Mouse (Mus musculus): ENCODE measurements around the gene Uqcr10. TPM values are rescaled to one million over a fixed set of nuclear protein-coding genes. Genes with fewer than 3 reads are reported as not detected.
A peak's percentile ranks its signal among the peaks of the same experiment; 100 is the strongest.

The Uqcr10 gene
- polyA plus RNA-seq, 1 experiment from 2014 or later, result 628 TPM

- Histone ChIP-seq H3K4me2 (no peak overlapping the region), H3K4me3 (no peak overlapping the region), H3K9me3 (no peaks in the 10 kb centered on the region), H3K36me3 (peaks cover 34% of the 10 kb centered on the region), H3K27me3 (no peaks in the 10 kb centered on the region), H3K9ac (no peak overlapping the region), H3K4me1 (replicated peaks) (no peaks in the 10 kb centered on the region), H3K27ac (replicated peaks) (no peak overlapping the region)
- no peak for ATAC-seq (ENCODE audit: low read depth)
- WGBS, result 89% methylated on average over 5 of the region's 5 CpGs
These were observed 18.6 kb downstream of the Uqcr10 start for GRCm38 (mm10) chr11:4685510-4685909.

GRCm38 (mm10) chr11:4685071-4685470, 19.1 kb downstream of the Uqcr10 start:
- ATAC-seq (ENCODE audit: low read depth), result no peak
- H3K27ac ChIP-seq (replicated peaks), result no peak overlapping the region

DNA sequence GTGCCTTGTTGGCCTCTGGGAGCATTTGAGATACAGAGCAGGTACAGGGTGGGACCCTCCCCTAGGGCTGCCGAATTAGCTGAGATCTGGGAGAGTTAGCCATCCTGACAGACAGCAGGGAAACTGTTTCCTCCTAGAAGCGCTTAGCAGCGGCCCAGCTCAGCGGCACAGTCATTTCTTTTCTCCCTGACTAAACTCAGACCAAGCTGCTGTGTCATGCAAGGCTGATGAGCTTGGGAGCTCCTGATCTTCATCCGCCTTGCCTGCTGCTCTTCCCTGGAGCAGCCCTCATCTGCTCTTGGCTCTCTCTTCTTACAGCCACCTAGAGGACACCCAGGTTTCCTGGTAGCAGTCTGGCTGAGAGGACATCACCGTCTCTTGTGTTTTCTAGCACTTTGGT, 20.0 kb downstream of the Uqcr10 start:
- ATAC-seq (ENCODE audit: low read depth), result no peak
- peaks cover 41% of the 10 kb centered on the region for H3K36me3 ChIP-seq

More at GRCm38 (mm10) chr11:4685071-4685470, 19.1 kb downstream of the Uqcr10 start:
- WGBS, result 70% methylated on average over 4 of the region's 4 CpGs
- no peak overlapping the region for H3K4me2 ChIP-seq
- H3K9ac ChIP-seq, result no peak overlapping the region
- H3K4me3 ChIP-seq, result no peak overlapping the region
- no peaks in the 10 kb centered on the region for H3K9me3 ChIP-seq
- H3K36me3 ChIP-seq, result peaks cover 38% of the 10 kb centered on the region
- peaks cover 2% of the 10 kb centered on the region; the same call in 1 of the 2 replicates for H3K4me1 ChIP-seq (replicated peaks)
- H3K27me3 ChIP-seq, result no peaks in the 10 kb centered on the region

GRCm38 (mm10) chr11:4683516-4683915, 20.6 kb downstream of the Uqcr10 start:
- H3K4me3 ChIP-seq, result no peak overlapping the region

More for the DNA sequence above, 20.0 kb downstream of the Uqcr10 start:
- H3K27ac ChIP-seq (replicated peaks), result no peak overlapping the region
- no peaks in the 10 kb centered on the region for H3K9me3 ChIP-seq
- H3K9ac ChIP-seq, result no peak overlapping the region
- H3K27me3 ChIP-seq, result no peaks in the 10 kb centered on the region
- H3K4me3 ChIP-seq, result no peak overlapping the region
- no peak overlapping the region for H3K4me2 ChIP-seq
- peaks cover 5% of the 10 kb centered on the region; the same call in 1 of the 2 replicates for H3K4me1 ChIP-seq (replicated peaks)
- 66% methylated on average over 6 of the region's 6 CpGs for WGBS

GRCm38 (mm10) chr11:4680126-4680525, 24.0 kb downstream of the Uqcr10 start:
- H3K36me3 ChIP-seq, result peaks cover 59% of the 10 kb centered on the region
- peaks cover 5% of the 10 kb centered on the region; the same call in 1 of the 2 replicates for H3K4me1 ChIP-seq (replicated peaks)
- H3K27me3 ChIP-seq, result no peaks in the 10 kb centered on the region
- no peak for ATAC-seq (ENCODE audit: low read depth)
- H3K4me3 ChIP-seq, result no peak overlapping the region
- no peak overlapping the region for H3K27ac ChIP-seq (replicated peaks)
- H3K4me2 ChIP-seq, result no peak overlapping the region
- H3K9me3 ChIP-seq, result no peaks in the 10 kb centered on the region
- 28% methylated on average over 3 of the region's 3 CpGs for WGBS
- no peak overlapping the region for H3K9ac ChIP-seq

More at GRCm38 (mm10) chr11:4683516-4683915, 20.6 kb downstream of the Uqcr10 start:
- no peaks in the 10 kb centered on the region for H3K27me3 ChIP-seq
- H3K4me2 ChIP-seq, result no peak overlapping the region
- peaks cover 5% of the 10 kb centered on the region; the same call in 1 of the 2 replicates for H3K4me1 ChIP-seq (replicated peaks)
- H3K9me3 ChIP-seq, result no peaks in the 10 kb centered on the region
- H3K9ac ChIP-seq, result no peak overlapping the region
- no peak for ATAC-seq (ENCODE audit: low read depth)
- peaks cover 44% of the 10 kb centered on the region for H3K36me3 ChIP-seq
- 90% methylated on average over 6 of the region's 6 CpGs for WGBS
- H3K27ac ChIP-seq (replicated peaks), result no peak overlapping the region

GRCm38 (mm10) chr11:4679441-4679832, 24.7 kb downstream of the Uqcr10 start:
- Histone ChIP-seq H3K9ac (no peak overlapping the region), H3K27ac (replicated peaks) (0 out of 2 replicates have a peak overlapping the region, but pooled peaks have one; percentile 33), H3K4me2 (no peak overlapping the region), H3K27me3 (no peaks in the 10 kb centered on the region), H3K36me3 (peaks cover 66% of the 10 kb centered on the region), H3K9me3 (no peaks in the 10 kb centered on the region), H3K4me3 (no peak overlapping the region), H3K4me1 (replicated peaks) (peaks cover 5% of the 10 kb centered on the region; the same call in 1 of the 2 replicates)
- ATAC-seq (ENCODE audit: low read depth), result 0 out of 2 replicates have a peak, but pooled peaks have one; percentile 25
- WGBS, result 89% methylated on average over 12 of the region's 12 CpGs

DNA sequence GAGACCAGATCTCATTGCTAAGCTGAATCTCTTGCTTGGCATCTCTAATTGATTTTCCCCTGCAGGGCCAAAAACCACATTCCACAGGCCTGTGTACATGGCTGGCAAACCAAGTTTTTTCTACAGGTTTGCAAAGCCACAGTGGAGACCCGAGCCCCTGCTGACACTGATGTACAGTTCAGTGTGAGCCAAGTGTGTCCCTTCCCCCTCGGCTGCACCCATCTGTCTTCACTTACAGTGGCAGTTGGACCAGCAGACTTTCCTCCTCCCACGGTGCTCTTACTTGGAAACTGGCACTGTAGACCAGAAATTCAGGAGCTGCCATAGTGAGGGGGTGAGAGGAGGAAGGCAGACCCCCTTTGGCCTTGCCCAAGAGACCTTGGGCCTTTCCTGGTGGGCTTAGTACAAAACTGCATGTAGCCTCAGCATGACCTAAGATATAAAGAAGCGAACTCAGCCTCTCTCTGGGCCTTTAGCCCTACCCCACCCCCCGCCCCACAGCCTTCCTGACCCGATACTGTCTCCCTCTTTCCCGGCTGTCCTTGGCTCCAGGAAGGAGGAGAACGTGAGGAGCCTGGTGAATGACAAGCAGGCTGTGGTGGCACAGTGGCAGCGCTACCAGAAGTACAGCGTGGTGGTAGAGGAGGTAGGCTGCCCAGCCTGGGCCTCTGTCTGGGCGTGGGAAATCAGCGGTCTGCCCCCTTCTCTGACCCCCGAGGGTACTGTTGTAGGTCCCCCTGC, 25.3 kb downstream of the Uqcr10 start:
- 0 out of 2 replicates have a peak overlapping the region, but pooled peaks have one; percentile 33 for H3K27ac ChIP-seq (replicated peaks)
- ATAC-seq (ENCODE audit: low read depth), result peak; percentile 87
- no peak overlapping the region for H3K4me3 ChIP-seq
- H3K9me3 ChIP-seq, result no peaks in the 10 kb centered on the region
- H3K4me2 ChIP-seq, result no peak overlapping the region
- H3K9ac ChIP-seq, result no peak overlapping the region
- no peaks in the 10 kb centered on the region for H3K27me3 ChIP-seq
- peaks cover 5% of the 10 kb centered on the region; the same call in 1 of the 2 replicates for H3K4me1 ChIP-seq (replicated peaks)
- WGBS, result 75% methylated on average over 13 of the region's 13 CpGs
- H3K36me3 ChIP-seq, result peaks cover 71% of the 10 kb centered on the region

GRCm38 (mm10) chr11:4677250-4677872, 26.8 kb downstream of the Uqcr10 start:
- Histone ChIP-seq H3K27me3 (no peaks in the 10 kb centered on the region), H3K9ac (no peak overlapping the region), H3K4me2 (no peak overlapping the region), H3K9me3 (no peaks in the 10 kb centered on the region), H3K4me1 (replicated peaks) (peaks cover 5% of the 10 kb centered on the region; the same call in 1 of the 2 replicates), H3K36me3 (peaks cover 71% of the 10 kb centered on the region), H3K27ac (replicated peaks) (no peak overlapping the region), H3K4me3 (no peak overlapping the region)
- no peak for ATAC-seq (ENCODE audit: low read depth)
- WGBS, result 90% methylated on average over 7 of the region's 7 CpGs

DNA sequence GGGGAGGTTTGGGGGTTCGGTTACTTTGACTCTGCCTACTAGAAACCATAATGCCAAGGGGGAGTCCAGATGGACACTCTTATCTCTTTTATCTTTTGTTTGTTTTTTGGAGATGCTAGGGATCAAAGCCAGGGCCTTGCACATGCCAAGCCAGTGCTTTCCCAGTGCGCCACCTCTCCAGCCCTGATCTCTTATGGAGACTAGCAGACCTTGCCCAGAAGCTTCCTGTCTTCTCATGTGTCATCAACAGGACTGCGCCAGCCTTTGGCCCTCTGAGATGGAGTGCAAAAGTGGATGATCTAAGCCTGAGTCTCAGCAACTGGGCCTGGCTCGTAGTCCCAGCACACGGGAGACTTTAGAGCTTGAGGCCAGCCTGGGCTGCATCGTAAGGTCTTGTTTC, 28.4 kb downstream of the Uqcr10 start:
- WGBS, result 94% methylated on average over 6 of the region's 6 CpGs

DNA sequence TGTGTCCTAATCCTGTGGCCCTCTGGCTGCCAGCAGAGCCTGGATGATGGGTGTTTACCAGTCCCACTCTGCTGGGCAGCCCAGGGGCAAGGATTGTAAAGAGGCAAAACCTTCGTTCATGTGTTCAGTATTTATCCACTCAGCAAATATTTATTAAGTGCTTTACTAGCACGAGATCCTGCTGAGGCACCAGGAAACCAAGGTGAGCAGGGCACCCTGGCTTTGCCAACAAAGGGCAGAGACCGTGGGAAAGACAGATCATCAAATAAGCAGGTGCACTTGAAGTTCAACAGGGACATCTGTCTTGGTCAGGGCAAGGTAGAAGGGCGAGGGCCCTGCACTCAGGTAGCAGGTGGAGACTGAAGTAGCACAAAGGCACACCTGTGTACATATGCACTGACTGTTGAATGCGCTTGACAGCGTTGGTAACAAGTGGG, 29.0 kb downstream of the Uqcr10 start:
- H3K4me1 ChIP-seq (replicated peaks), result peaks cover 4% of the 10 kb centered on the region; the same call in 1 of the 2 replicates
- H3K9ac ChIP-seq, result no peak overlapping the region
- ATAC-seq (ENCODE audit: low read depth), result no peak
- no peak overlapping the region for H3K4me2 ChIP-seq
- H3K36me3 ChIP-seq, result peaks cover 63% of the 10 kb centered on the region
- no peaks in the 10 kb centered on the region for H3K9me3 ChIP-seq
- H3K27ac ChIP-seq (replicated peaks), result no peak overlapping the region
- no peak overlapping the region for H3K4me3 ChIP-seq
- 89% methylated on average over 6 of the region's 6 CpGs for WGBS
- H3K27me3 ChIP-seq, result no peaks in the 10 kb centered on the region

More for the DNA sequence above, 28.4 kb downstream of the Uqcr10 start:
- H3K4me2 ChIP-seq, result no peak overlapping the region
- H3K9me3 ChIP-seq, result no peaks in the 10 kb centered on the region
- H3K4me3 ChIP-seq, result no peak overlapping the region
- H3K27ac ChIP-seq (replicated peaks), result no peak overlapping the region
- peaks cover 63% of the 10 kb centered on the region for H3K36me3 ChIP-seq
- no peaks in the 10 kb centered on the region for H3K27me3 ChIP-seq
- peaks cover 5% of the 10 kb centered on the region; the same call in 1 of the 2 replicates for H3K4me1 ChIP-seq (replicated peaks)
- H3K9ac ChIP-seq, result no peak overlapping the region
- no peak for ATAC-seq (ENCODE audit: low read depth)

- Histone ChIP-seq H3K27ac (replicated peaks) (no peak overlapping the region), H3K4me1 (replicated peaks) (no peaks in the 10 kb centered on the region), H3K4me3 (no peak overlapping the region), H3K9me3 (no peaks in the 10 kb centered on the region), H3K9ac (no peak overlapping the region), H3K36me3 (peaks cover 64% of the 10 kb centered on the region), H3K27me3 (no peaks in the 10 kb centered on the region), H3K4me2 (no peak overlapping the region)
- 100% methylated on average over 1 of the region's 1 CpGs for WGBS
- ATAC-seq (ENCODE audit: low read depth), result no peak
These were observed 29.5 kb downstream of the Uqcr10 start for GRCm38 (mm10) chr11:4674593-4674992.

DNA sequence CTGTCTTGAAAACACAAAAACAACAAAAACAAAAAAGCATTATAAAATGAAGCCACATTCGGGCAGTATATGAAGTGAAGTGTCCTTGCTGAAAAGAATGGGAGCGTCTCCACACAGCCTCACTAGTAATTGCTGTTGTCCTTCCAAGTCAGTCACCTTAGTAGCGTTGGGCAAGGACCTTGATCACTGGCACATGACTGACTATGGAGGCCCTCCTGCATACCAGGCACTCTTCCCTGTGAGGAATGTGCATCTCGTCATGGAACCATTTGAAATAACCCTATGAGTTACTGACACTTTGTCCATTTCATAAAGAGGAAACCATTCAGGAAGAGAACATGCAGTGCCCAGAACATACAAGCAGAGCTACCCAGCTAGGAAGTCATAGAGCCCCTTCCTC, 32.4 kb downstream of the Uqcr10 start:
- 94% methylated on average over 4 of the region's 4 CpGs for WGBS
- H3K9me3 ChIP-seq, result no peaks in the 10 kb centered on the region
- no peak for ATAC-seq (ENCODE audit: low read depth)
- no peak overlapping the region for H3K27ac ChIP-seq (replicated peaks)
- H3K9ac ChIP-seq, result no peak overlapping the region
- H3K4me1 ChIP-seq (replicated peaks), result no peaks in the 10 kb centered on the region
- no peaks in the 10 kb centered on the region for H3K27me3 ChIP-seq
- peaks cover 73% of the 10 kb centered on the region for H3K36me3 ChIP-seq
- H3K4me2 ChIP-seq, result no peak overlapping the region
- no peak overlapping the region for H3K4me3 ChIP-seq
